Mouse (Mus musculus) hindlimb bud, embryonic 11.5 days (tissue): ENCODE results near the gene Sugp1.
"Not testable (repeated sequence)": the region's sequence is repeated elsewhere in the genome, so short reads cannot be mapped to it uniquely, and the experiment has no call there.

Source experiments
- DNase-seq: peaks from one replicate; pipeline ENCODE4 v3.0.0-alpha.2; 2012; ENCODE audit warnings: low read depth, low spot score; ENCODE audit errors: extremely low spot score

Gene Sugp1

GRCm38 (mm10) chr8:70041885-70042546, 597 bp upstream of the Sugp1 start:
- no peak for DNase-seq

- DNase-seq: no peak
These were observed 1.4 kb downstream of the Sugp1 start for GRCm38 (mm10) chr8:70043996-70044395.

GRCm38 (mm10) chr8:70049662-70050061, 7.0 kb downstream of the Sugp1 start:
- no peak for DNase-seq

- DNase-seq: not testable (repeated sequence)
These were observed 7.8 kb downstream of the Sugp1 start for GRCm38 (mm10) chr8:70050434-70050833.

GRCm38 (mm10) chr8:70057721-70058120, 15.1 kb downstream of the Sugp1 start:
- DNase-seq: no peak

GRCm38 (mm10) chr8:70071836-70072440, 29.3 kb downstream of the Sugp1 start:
- DNase-seq: no peak

- no peak for DNase-seq
These were observed 29.9 kb downstream of the Sugp1 start, which contains the start of gene Tm6sf2 for GRCm38 (mm10) chr8:70072441-70073069. TSS of gene Tm6sf2 (plus strand) at chr8:70072924.

- DNase-seq: no peak
These were observed 30.5 kb downstream of the Sugp1 start for GRCm38 (mm10) chr8:70073120-70073519.

- no peak for DNase-seq
These were observed 31.1 kb downstream of the Sugp1 start for GRCm38 (mm10) chr8:70073682-70074081.

GRCm38 (mm10) chr8:70081976-70082375, 39.4 kb downstream of the Sugp1 start:
- no peak for DNase-seq

- DNase-seq: no peak
These were observed 40.7 kb downstream of the Sugp1 start, which contains the start of gene Hapln4 for GRCm38 (mm10) chr8:70083285-70083684. TSS of gene Hapln4 (plus strand) at chr8:70083457.

- no peak for DNase-seq
These were observed 41.8 kb downstream of the Sugp1 start for GRCm38 (mm10) chr8:70084191-70085065.

GRCm38 (mm10) chr8:70086151-70086550, 43.5 kb downstream of the Sugp1 start:
- DNase-seq: no peak

GRCm38 (mm10) chr8:70087237-70087636, 44.6 kb downstream of the Sugp1 start:
- no peak for DNase-seq

- no peak for DNase-seq
These were observed 45.4 kb downstream of the Sugp1 start for GRCm38 (mm10) chr8:70087836-70088650.

- DNase-seq: no peak
These were observed 46.8 kb downstream of the Sugp1 start for GRCm38 (mm10) chr8:70089296-70089960.

- DNase-seq: no peak
These were observed 50.2 kb downstream of the Sugp1 start for GRCm38 (mm10) chr8:70092786-70093185.

GRCm38 (mm10) chr8:70099276-70099675, 56.7 kb downstream of the Sugp1 start:
- no peak for DNase-seq

- no peak for DNase-seq
These were observed 57.6 kb downstream of the Sugp1 start for GRCm38 (mm10) chr8:70100241-70100640.

GRCm38 (mm10) chr8:70104506-70104905, 61.9 kb downstream of the Sugp1 start:
- DNase-seq: no peak
